Mouse (Mus musculus): ENCODE results near the gene Arntl.
"Not testable (repeated sequence)": the region's sequence is repeated elsewhere in the genome, so short reads cannot be mapped to it uniquely, and the experiment has no call there.

Arntl gene

DNA sequence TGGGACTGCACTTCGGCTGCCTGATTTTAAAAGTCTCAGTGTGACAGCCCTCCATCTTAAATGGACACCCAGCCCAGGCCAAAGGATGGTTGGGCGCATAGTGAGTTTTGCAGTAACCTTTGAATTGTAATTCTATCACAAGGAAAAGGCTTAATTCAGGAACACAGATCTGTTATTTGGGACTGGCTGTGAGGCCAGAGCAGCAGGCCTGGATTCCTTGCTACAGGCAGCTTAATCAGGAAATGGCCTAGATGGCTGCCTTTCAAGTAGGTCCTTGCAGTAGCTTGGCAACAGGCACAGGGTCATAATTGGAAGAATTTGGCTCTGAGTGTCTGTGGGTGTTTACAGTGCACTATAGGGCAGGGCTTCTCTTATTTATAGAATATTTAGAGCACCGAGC lies 43.7 kb downstream of the Arntl start:
- DNase-seq (ENCODE audit: low spot score), result no peak

DNA sequence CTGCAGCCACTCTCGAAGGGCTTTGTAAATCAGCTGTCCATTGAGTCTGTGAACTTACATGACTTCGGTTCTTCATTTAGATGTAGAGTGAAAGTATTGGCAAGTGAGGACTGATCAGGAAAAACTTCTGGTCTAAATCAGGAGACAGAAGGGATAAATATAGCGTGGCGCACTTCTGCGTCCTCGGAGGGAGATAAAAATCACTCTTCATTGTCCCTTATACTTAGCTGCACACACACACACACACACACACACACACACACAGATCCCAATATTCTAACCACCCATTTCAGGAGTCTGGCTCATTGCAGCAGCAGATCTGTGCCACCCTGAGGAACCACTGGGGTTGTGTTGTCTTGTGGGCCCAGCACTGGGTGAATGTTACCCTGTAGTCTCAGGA lies 44.3 kb downstream of the Arntl start:
- no peak for DNase-seq (ENCODE audit: low spot score)

DNA sequence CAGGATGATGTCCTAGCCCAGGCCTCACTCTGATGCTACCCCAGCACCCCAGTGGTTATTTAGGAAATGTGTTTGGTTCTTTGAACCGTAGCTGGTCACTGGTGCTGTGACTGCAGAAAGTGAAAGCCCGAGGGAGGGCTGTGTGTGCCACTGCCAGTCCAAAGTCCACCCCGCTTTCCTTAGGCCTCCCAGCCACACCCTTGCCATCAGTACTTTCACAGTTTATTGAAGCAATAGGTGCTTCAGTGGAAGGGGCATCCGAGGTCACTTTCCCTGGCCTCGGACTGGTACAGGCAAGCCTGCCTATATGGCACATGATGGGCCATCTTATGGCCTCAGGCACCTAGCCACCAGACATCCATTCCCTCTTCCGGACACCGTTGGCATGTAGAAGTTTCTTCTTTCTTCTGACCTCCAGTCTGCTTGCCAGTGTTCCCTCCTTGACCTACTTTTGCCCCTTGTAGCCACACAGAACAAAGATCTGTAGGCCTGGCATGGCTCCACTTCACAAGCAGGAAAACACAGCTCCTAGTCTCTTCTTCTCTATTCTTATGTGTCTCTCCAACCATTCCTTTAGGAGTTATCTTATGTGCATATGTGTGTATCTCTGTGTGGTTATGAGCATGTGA lies 46.6 kb downstream of the Arntl start:
- no peak for DNase-seq (ENCODE audit: low spot score)

DNA sequence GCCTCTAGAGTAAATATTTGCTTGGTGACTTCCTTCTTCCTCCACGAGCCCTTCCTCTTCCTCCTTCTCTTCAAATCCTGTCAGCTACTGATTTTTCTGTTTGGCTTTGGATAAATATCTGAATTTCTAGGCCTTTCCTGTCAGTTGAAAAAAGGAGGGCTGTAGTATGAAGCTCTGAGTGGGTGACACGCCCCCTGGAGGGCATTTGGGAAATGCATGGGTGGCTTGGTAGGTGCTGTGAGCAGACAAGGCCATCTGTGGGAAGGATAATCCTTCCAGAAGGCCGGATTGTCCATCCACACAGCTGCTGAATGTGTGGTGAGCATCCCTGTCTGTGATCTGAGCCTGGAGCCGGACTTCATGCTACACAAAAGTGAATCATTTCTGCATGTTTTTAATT lies 48.8 kb downstream of the Arntl start:
- peak; percentile 61 for DNase-seq (ENCODE audit: low spot score)

DNA sequence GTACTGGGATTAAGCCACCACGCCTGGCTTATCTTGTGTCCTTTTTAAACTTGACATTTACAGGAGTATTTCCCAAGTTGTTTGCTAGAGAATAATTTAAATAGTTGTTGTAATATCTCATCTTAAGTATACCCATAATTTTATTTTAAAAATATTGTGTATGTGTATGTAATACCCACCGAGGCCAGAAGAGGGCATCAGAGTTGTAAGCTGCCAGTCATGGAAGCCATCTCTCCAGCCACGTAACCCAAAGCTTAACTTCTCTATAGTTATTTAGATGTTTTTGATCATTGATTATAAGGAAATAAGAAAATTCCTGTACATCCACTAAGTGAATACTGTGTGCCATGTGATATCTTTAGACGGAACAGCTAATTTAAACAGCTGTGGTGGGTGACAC lies 51.2 kb downstream of the Arntl start:
- DNase-seq (ENCODE audit: low spot score), result no peak

DNA sequence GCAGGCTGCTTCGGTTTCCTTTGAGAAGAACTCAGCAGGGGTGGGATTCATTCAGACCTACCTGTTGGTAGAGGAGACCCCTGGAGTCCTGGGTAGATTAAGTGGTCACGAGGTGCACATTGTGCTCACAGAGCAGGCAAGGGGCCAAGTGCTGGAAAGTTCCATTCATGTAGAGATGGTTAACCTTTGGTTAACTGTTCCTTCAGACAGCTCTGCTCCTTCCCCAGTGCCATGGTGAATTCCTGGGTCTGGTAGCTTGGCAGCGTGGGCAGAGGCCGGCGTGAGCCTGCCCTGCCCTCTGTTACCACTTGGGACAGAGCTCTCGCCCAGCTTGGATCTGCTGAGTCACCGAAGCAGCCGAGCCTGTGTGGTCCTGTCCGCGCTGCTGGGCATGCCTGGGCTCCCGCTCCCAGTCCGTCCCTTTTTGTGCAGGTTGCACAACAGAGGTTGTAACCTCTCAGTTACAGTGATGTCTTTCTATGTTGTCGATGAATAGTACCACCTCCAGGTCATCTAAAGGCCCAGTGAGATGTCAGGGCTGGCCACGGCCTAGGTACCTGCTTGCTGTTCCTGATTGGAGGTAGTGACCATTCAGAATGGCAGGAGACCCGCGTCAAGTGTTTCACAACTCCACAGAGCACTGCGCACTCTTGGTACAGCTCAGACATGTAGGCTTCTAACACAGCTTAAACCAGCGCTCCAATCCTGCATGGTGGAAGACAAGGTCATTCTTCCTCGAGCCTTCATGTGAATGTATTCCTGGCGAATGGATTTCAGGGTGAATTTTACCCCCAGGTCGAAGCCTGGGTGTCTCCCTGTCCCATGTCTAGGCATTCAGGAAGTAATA lies 53.3 kb downstream of the Arntl start:
- DNase-seq (ENCODE audit: low spot score), result no peak

DNA sequence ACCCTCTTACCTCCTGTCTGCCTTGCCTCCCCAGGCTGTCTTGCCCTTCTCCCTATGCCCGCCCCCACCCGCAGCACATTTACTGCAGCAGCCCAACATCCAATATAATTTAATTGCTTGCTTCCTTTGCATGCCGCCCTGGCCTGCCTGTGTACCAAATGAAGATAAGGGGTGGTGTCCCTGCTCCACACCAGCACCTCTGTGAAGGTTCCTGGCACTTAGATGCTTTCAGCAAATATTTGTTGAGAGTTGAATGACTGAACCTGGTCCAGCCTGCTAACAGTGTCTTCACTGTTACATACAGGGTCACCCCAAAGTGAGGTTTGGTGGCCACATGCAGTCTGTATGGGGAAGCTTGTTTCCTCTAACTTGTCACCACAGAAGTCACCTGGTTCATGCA lies 54.4 kb downstream of the Arntl start:
- no peak for DNase-seq (ENCODE audit: low spot score)

DNA sequence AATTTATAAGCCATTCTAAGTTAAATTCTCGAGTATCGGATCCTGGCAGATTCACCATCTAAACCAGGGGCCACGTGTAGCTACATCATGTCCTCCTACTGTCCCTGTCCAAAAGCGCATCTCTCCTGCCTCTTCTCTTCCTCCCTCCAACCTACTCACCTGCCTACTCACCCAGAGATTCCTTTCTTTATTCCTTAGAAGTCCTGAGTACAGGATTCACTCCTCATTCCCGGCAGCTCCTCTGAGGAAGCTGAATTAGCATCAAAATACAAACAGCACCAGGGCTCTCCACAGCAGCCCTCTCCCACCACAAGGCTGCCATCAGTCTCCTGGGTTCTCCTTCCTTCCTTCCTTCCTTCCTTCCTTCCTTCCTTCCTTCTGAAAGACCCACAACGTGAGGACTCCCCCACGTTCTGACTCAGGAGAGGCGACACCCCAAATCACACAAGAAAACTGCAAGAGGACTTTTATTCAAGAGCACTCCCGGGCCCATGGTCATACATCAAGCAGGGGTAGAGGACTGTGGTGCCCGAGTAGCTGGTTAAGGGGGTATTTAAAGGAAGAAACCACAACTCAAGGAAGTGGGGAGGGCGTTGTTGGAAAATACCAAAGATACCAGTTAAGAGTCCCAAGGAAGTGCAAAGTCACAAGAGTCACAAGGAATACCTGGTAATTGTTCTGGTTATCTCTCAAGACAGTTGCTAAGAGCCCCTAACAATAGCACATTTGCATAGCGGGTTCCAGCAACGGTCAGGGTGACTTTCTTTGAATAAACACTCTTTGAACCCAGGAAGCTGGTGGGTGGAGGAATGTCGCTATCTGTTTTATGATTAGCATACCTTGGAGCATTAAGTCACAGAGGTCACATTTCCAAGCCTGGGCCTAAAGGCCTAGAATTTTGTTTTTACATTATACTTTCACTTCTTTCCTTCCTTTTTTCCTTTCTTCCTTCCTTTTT lies 55.5 kb downstream of the Arntl start:
- DNase-seq (ENCODE audit: low spot score), result not testable (repeated sequence)

DNA sequence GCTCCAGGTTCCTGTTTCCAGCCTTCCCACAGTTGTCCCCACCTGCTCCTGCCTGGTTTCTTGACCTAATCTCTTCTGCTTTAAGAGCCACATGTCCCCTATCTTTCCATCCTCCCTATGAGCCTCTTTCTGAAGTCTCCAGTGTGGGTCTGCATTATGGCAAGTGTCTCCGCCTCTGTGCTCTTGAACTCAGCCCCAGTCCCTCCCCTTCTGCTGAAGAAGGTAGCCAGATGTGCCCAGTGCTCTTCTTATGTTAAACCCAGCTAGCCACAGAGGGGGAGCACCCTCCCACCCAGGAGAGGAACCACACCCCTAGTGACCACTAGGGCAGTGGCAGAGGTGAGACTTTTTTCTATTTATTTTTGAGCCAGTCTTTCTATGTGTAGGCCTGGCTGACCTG lies 56.7 kb downstream of the Arntl start:
- DNase-seq (ENCODE audit: low spot score), result no peak

DNA sequence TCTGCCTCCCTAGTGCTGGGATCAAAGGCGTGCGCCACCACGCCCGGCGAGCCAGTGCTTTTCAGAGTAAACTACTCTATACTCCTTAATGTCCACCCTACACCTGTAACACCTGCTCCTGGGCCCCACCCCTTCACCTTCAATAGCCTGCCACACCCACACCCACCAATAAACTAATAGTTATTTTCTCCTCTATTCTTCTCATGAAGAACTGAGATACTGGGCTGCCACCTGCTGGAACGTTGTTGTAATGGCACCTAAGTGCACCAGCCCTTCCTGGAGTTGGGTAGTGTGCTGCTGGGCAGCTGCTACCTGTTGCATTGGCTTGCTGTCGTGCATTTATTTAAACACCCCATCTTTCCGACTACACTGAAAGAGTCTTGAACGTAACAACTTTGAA lies 61.0 kb downstream of the Arntl start:
- peak; percentile 82 for DNase-seq (ENCODE audit: low spot score)

DNA sequence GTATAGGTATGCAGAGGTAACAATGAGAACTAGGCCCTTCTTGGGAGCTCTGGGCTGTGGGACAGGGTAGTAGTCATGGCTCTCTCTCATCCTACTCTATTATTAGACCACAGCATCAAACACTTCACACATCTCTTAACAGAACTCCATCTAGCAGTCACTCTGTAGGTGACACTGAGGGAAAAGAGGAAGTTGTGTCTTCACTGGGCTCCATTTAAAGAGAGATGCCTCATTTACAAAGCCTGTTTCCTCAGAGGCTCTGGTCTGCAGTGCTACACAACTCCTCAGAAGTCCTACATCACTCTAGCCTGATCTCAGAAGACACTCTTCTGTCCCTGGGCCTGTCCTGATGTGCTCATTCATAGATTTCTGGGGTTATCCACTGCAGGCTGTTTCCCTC lies 61.8 kb downstream of the Arntl start:
- DNase-seq (ENCODE audit: low spot score), result no peak

DNA sequence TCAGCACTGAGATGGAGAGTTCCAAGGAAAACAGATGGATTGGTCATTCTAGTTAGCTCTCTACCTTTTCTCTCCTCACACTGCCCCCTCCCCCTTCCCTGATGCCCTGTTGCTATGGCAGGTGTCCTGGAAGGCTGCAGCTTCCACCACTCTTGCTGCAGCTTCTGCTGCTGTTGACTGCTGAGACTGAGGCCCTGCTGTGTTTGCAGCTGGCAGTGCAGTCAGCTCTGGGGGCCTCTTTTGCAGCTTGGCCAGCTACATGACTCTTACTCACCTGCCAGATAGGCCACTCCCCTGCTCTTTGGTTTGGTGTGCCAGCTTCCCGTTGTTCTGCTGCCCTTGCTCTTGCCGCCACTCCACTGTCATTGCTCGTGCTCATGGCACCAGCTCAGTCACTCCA lies 62.7 kb downstream of the Arntl start:
- no peak for DNase-seq (ENCODE audit: low spot score)

DNA sequence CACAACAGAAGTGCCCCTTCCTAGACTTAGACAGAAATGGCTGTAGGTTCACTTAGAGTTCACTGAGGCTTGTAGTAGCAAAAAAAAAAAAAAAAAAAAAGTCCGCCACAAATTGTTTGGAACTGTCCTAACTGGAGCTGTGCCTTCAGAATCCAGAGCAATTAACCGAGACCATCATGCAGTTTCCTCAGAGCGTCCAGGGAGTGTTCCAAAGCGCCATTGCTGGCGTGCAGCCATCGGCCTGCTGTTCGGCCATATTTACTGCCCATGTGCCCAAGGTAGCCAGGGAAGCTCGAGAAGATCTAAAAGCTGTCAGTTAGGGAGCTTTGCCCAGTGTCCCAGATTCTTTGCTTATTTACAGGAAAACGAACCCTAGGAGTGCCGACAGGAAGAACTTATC lies 63.3 kb downstream of the Arntl start:
- peak; percentile 54 for DNase-seq (ENCODE audit: low spot score)

DNA sequence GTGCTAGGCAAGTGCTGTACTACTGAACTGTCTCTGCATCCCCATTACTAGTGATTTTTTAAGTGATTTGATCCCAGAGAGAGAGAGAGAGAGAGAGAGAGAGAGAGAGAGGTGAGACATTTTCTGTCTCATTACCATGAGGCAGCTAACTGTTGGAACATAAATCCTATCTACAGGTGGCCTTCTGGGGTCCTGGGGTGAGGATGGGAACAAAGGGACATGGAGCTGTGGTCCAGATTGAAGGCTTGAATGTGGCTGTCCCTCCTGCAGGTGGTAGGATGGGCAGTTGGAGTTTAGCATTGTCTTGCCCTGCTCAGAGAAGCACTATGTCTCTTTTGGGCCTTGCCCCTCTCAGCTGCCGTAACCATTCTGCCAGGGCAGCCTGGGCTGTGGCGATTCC lies 63.7 kb downstream of the Arntl start:
- no peak for DNase-seq (ENCODE audit: low spot score)

DNA sequence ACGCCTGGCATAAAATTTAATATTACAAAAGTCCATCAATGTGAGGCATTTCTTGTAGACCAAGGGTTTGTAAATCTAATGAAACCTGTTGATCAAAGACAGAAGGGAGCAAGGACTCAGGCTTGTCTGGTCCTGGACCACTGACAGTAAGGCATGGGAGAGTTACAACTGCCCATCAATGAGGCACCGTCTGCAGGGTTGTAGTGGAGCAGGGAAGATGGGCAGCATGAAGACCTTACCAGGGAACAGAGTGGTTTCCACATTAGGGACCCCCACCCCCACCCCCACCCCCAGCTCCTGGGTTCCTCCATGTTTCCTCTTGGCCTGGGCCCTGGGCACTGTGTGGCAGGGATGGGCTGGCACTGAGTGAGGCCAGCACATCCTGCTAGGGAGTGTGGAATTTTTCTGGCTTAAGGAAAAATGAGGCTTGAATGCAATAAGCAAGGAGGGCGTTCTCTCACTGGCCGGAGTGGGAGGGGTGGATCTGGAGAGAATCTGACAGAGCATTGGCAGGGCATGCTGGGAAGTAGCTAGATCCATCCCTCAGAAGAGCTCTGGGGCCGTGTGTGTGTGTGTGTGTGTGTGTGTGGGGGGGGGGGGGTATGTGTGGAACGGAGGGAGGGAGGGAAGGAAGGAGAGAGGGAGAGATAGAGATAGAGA lies 65.2 kb downstream of the Arntl start:
- no peak for DNase-seq (ENCODE audit: low spot score)

DNA sequence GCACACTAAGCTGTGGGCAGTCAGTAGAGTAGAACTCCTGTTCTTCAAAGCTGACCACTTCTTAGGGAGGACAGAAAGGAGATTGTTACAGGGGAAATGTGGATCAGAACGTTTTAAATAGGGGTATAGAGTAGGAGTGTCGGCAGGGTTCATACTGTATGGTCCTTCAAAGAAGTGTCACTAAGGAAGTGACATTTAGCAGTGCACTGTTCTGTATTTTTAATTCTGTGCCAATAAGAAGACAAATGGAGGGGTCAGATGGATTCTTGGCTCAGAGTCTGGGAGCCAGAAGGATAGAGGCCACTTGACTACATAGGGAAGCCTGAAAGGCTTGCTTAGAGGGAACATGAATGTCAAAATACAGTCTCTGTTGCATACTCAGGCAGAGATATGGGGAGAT lies 70.0 kb downstream of the Arntl start:
- DNase-seq (ENCODE audit: low spot score), result no peak

DNA sequence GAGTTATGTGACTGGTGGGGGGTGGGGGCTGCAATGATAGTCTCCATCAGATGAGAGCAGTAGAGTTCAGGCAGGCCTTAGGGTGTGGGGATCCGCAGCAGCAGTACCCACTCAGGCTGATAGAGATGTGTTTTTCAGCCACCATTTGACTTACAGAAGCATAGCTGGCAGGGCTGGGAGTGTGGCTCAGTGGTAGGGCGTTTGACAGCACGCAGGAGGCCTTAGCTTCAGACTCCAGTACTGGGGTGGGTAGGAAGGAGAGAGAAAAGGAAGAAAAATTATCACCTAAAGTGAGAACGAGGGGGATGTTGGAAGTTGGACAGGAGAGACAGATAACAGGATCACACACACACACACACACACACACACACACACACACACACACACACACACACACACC lies 71.2 kb downstream of the Arntl start:
- no peak for DNase-seq (ENCODE audit: low spot score)

DNA sequence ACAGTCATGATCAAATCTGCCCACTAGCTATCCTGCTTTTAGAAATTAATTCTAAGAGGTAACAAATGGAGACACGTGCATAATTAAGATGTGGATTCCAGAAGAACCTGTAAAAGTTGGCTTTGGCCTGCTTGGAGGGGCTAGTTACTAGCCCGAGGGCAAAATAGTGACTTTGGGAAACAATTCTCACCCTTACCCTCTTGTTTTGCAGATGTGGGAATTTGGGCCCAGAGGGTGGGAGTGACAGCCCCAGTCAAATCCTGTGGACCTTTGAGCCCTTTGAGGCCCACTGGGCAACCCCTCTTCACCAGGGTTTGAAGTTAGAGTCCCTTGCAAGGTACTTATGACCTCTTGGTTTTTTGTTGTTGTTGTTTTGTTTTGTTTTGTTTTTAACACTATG lies 72.0 kb downstream of the Arntl start:
- no peak for DNase-seq (ENCODE audit: low spot score)

DNA sequence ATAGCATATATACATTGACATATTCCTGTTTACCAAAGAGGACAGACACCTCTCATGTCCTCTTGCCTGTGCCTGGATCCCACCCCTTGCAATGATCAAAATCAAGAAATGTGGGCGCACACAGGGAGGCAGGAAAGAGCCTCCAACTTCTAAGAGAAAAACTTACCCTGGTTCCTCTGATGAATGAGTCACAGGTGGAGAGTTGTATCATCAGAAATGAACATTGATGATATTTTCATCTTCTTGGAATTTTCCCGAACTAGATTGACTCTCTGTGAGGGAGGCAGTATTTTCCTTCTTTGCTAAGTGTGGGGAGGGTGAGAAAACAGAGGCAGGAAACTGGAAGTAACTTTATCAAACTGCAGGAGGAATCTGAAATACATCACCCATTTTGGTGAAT lies 78.1 kb downstream of the Arntl start:
- no peak for DNase-seq (ENCODE audit: low spot score)

DNA sequence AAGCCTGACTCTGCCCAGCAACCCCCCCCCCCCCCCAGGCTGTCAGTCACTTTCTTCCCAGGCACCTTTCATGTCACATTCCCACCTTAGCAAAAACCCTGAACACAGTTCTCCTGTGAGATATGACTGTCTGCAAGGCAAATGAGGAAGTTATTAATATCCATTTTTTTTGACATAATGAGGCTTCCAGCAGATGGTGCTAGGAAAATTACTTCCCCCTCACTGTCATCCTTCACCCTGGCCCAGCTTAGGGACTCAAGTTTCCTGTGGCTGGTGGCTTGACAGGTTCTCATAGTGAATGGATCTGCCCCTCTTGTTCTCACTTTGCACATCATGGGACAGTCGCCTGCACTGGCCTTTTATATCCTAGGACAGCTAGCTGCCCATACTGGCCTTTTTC lies 81.9 kb downstream of the Arntl start:
- DNase-seq (ENCODE audit: low spot score), result no peak

DNA sequence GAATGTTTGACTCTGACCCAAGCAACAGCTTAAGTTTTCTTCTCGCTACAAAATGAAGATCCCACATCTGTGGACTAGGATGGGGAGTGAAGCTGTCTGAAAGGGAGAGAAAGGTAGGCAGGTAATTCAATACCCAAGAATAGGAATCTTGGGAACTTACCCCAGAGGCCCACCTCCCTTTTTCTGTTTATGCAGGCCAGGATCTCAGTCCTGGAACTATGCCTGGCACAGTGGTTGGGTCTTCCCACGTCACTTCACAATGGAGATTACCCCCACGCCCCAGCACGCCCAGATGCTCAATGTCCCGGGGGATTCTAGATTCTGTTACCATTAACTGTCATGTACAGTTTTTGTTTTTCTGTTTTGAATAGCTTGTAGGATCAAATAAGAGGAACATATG lies 84.5 kb downstream of the Arntl start:
- no peak for DNase-seq (ENCODE audit: low spot score)

DNA sequence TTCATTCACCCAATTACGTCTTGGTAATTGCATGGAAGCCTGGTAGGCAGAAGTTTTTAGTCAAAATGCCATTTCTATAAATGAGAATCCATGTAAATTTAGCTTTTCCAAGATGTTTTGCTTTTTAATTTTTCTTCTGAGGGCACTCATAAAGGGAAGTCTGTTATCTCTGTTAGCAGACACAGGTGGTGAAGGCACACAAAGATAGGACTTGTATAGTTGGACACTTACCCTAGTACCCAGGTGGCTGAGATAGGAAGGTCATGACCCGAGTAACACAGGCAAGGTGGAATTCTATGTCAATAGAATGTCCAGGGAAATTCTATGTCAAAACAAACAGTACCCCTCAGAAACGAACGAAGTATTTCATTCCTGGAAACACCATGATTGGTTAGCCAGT lies 84.9 kb downstream of the Arntl start:
- DNase-seq (ENCODE audit: low spot score), result no peak

Data from testis, postnatal 10 days (tissue).